Mouse (Mus musculus): ENCODE data around the gene Ifi47. TPM values are rescaled to one million over a fixed set of nuclear protein-coding genes. Genes with fewer than 3 reads are reported as not detected.
"Not testable (repeated sequence)": the region's sequence is repeated elsewhere in the genome, so short reads cannot be mapped to it uniquely, and the experiment has no call there.

Ifi47 gene
- polyA plus RNA-seq (2017; shearing (Covaris generic)), result 100 to 1,000 TPM; 473 to 495 TPM

DNA sequence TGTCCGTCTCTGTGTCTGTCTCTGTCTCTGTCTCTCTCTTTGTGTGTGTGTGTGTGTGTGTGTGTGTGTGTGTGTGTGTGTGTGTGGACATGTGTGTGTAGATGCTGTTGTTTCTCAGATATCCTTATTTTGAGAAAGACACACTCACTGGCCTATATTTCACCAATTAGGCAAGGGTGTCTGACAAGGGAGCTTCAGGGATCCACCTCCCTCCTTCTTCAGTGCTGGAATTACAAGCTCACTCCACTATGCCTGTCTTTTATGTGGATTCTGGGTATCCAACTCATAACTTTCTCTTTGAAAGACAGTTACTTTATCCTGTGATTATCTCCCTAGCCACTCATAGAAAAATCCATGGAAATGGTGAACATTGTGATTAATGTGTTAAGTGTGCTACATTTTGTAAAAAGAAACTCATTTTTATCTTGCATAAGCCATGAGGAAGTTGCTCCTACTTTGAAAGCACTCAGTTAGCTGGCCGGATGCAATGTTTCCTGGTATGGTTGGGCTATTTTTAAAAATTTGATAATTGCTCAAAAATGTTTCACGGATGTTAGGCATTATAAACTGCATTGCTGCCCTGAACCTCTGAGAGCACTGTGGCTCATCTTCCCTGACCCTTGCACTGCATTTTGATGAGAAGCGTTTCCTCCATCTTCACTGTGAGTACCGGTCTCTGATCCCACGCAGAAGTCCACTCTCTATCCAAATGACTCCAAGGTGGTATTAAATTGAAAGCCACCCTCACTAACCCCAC lies at the start of gene Ifi47:
Ifi47 (plus strand) TSS at position 587 of the 757 bp plus-strand sequence.
- peak; percentile 72 for ATAC-seq

DNA sequence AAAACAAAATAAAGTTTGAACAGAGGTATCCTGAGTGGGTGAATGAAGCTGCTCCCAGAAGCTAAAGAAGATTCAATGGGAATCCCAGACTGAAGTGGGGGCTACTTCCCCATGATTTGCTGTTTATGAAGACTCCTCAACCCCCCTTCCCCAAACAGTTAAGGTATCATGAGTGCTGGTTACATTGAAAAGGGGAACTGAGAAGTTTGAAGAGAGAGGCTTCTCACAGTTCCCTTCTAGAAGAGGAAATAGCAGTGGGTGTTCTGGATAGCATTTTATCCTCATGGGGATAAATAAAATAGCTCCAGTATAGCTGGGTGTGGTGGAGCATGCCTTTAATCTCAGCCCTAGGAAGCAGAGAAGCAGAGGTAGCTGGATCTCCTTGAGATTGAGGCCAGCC lies 26.3 kb upstream of the Ifi47 start:
- not testable (repeated sequence) for ATAC-seq

DNA sequence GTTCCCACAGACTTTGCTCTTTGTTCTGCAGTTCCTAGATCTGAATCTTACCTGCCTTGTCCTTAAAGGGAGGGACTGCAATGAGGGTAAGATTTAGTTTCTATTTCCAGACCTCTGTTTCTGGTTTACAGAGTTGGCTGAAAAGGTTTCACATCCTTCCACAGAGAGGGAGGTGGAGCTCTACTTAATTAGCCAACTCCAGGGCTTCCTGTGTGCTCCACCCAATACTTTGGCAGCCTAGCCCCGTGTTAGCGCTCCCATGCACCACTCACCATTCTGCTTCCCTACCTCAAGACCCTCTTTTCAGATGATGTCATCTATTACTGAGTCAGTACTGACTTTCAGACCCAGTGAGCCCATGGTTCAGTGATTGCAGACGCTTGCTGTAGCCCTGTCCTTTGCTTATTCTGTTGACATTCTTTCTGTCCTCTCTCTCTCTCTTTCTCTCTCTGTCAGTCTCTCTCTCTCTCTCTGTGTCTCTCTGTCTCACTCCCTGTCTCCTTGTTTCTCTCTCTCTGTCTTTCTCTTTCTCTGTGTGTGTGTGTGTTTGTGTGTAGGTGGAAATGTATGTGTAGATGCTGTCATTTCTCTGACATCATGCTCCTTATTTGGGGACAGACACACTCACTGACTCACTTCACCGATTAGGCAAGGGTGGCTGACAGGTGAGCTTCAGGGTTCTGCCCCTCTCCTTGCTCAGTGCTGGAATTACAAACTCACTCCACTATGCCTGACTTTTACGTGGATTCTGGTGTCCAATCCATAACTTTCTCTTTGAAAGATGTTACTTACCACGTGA lies 25.1 kb upstream of the Ifi47 start, which contains the start of gene 9930111J21Rik2:
9930111J21Rik2 (minus strand) TSS at position 150 of the 799 bp plus-strand sequence.
- peak; percentile 78 for ATAC-seq

DNA sequence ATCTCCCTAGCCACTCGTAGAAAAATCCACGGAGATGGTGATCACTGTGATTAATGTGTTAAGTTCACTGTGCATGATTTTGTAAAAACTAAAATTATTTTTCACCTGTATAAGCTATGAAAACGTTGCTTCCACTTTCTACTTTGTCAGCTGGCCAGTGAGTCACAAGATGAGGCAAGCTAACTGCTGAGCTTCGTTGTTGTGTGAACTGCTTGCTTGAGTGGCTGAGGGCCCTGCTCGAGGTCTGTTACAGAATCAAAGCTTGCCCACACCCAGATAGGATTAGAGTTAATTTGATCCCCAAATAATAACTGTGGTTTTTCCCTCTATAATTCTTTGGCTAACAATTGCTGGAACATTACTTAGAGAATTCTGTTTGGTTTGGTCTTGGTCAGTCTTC lies 24.5 kb upstream of the Ifi47 start:
- peak; percentile 19 for ATAC-seq

DNA sequence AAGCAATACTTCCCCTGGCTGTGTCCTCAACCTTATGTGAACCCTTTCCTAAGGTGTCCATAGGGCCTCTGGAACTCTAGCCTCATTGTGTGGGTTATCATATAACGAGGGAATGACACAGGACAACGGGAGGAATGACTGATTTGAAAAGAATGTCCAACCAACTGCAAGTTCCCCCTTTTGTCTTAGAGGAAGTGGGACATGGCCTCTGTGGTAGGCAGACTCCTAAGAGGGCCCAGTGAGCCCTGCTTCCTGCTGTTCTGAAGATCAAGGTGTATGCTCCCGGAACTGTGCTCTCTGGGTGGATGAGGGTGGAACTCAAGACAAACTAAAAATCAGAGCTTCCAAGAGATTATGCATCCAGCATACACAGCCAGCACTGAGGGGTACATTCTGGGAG lies 16.3 kb upstream of the Ifi47 start:
- ATAC-seq, result peak; percentile 26

DNA sequence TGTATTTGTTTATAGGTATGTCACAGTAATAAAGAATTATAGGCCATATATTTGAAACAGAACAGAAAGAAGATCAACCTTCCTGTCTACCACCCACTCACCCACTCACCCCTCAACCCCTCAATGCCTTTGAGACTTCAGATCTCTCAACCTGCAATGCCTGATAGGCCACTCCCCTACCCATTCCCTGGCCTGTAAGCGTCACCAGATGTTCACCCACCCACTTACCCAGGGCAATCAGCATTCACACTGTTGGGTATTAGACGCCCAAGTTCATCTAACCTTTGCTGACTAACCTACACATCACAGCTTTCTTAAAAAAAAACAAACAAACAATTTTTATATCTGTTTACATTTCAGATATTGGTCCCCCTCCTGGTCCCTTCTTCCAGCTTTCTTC lies 14.5 kb upstream of the Ifi47 start:
- ATAC-seq, result peak; percentile 80

DNA sequence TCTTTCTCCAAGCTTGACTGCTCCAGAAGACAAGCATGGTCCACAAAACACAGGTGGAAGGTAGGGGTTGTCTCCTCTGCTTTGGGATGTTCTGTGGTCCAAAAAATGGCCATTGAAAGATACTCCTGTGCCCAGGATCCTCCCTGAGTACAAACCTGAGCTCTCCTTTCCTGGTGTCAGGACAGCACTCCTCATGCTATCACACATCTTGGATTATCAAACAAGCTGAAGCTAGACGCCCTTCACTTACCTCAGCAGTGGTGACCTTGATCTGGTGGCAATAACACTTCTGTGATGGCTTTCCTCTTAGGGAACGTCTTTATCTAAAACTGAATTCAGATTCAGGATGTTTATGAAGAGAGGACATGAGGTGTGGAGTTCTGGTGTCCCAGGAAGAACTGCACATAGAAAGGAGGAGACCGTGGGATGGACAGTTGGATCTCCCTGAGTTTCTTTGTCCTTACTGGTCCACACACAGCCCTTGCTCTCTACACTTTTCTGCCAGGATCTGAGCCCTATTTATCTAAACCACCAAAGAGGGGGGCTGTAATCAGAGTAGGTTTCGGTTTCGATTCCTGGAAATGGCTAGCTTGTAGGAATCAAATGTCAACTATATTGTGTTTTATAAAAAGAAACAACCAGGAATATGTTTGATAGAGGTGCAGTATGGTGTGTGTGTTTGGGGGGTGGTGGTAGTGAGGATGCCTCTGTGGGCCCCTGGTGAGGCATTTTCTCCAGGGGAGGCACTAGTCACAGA lies 12.5 kb upstream of the Ifi47 start, which contains the start of gene Tgtp2:
Tgtp2 (minus strand) TSS at position 494 of the 757 bp plus-strand sequence.
- ATAC-seq, result peak; percentile 32

DNA sequence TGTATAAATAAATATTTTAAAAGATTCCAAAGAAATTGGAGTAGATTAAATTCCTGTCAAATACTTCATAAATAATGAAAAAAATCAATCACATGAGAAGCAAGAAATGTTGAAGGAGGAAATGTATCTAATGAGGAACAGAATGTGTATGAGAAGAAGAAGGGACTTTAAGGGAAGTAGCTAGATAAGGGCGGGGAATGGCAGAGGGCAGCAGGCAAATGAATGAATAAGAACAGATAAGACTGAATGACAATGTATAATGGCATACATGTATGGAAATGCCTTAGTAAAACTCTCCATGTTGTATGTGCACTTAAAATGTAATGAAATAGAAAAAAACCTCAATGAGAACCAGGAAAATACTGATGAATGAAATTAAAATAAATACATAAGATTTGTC lies 8.0 kb upstream of the Ifi47 start:
- ATAC-seq, result no peak

DNA sequence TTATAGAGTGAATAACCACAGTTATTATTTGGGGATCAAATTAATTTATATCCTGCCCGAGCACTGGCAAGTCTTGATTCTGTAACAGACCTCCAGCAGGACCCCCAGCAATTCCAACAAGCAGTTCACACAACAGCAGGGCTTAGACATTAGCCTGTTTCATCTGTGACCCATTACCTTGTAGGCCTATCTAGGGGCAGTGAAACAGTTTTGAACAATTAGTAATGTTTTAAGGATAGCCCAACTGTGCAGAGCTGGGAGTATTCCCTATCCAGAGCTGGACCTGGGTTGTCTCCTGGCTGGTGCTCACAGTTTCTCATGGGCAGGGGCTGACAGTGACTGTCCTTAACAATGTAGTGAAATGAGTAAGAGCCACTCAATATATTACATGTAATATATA lies 625 bp downstream of the Ifi47 start:
- no peak for ATAC-seq

DNA sequence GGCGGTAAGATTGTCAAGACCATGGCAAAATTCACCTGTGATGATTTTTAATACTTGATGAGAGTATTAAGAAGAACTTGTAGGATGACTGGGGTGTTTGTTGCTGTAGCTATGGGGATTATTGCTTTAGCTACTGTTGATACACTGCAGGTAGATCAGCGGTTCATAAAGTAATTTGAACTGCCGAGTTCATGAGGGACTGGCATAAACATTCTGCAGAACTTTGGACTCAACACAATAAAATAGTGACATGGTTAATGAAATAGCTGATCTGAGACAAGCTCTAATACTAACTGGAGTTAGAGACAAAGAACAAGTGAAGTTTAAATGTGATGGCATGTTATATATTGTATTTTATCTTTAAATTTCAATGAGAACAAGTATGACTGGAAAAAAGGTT lies 2.3 kb downstream of the Ifi47 start:
- no peak for ATAC-seq

DNA sequence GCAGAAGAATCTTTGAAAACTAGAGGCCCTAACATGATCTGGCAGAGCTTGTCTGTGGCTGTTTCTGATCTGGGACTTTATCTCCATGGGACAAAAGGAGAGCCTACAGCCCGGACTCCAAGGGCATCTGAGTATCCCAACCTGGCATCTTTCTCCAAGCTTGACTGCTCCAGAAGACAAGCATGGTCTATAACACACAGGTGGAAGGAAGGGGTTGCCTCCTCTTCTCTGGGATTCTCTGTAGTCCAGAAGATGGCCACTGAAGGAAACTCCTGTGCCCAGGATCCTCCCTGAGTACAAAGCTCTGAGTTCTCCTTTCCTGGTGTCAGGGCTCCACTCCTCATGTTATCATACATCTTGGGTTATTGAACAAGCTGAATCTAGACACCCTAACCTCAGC lies 4.2 kb downstream of the Ifi47 start:
- ATAC-seq, result no peak

DNA sequence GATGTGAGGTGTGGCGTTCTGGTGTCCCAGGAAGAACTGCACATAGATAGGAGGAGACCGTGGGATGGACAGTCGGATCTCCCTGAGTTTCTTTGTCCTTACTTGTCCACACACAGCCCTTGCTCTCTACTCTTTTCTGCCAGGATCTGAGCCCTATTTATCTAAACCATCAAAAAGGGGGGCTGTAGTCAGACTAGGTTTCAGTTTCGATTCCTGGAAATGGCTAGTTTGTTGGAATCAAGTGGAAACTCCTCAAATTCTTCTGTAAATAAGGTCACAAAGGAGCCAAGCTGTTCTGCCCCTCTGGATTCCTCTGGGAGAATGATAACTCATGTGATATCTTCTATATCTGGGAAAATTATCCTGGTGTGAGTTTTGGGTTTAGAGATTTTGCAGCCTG lies 5.0 kb downstream of the Ifi47 start:
- ATAC-seq, result no peak

DNA sequence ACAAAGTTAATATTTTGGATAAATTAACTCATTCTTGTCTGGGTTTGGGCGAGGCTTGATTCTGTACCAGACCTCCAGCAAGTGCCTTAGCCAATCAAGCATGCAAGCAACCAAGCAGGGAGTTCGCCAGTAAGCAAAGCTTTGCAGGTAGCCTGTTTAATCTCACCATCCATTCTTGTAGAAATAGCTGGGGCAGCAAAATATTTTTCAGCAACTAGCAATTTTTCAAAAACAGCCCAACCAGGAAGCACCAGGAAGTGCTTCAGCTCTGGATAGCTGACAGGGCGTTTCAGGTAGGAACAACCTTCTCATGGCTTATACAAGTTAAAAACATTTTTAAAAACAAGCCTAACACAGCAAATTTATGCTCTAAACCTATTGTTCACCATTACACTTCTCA lies 5.5 kb downstream of the Ifi47 start:
- ATAC-seq, result no peak

DNA sequence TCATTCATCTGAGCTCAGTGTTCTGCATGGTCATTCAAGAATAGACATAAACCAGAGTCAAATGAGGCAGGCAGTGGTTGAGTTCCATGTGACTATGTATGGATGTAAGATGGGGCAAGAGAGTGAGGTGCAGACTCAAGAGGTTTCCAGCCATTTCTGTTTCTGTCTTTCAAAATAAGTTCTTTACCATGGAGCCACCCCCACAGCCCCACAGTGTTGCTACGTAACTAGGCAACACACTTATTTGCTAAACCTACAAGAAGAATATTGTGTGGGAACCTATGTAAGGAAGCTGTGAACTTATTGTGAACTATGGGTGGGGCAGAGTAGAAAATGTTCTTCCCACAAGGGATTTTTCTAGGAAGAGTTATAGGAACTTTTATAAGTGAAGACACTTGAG lies 6.8 kb downstream of the Ifi47 start:
- peak; percentile 20 for ATAC-seq

DNA sequence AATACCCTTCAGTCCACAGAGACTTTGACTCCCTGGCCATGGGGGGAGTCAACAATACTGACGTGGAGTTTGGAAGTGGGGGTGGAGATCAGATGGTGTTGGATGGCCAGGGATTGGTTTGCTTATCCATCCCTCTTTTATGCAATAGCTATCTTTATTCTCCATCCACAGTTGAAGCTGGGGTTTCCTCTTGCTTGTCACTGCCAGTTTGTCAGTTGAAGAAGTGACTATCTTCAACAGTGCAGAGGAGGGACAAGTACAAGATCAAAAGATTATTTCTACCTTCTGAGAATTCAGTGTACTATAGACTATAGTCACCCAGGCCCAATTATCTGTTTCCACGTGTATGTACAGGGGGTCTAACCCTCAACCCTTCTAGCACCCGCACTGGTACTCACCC lies 7.4 kb downstream of the Ifi47 start:
- no peak for ATAC-seq

DNA sequence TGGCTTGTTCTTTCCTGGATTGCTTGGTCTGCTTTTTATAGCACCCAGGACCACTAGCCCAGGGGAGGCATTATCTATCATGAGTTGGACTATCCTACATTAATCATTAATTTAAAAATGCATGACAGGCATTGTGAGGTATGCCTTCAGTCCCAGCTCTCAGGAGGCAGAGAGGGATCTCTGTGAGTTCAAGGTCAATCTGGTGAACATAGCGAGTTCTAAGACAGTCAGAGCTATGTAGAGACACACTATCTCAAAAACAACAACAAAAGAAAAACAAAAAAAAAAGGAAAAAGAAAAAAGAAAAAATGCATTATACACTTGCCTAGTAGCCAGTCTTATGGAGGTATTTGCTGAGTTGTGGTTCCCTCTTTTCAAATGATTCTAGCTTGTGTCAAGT lies 8.0 kb downstream of the Ifi47 start:
- ATAC-seq, result no peak

DNA sequence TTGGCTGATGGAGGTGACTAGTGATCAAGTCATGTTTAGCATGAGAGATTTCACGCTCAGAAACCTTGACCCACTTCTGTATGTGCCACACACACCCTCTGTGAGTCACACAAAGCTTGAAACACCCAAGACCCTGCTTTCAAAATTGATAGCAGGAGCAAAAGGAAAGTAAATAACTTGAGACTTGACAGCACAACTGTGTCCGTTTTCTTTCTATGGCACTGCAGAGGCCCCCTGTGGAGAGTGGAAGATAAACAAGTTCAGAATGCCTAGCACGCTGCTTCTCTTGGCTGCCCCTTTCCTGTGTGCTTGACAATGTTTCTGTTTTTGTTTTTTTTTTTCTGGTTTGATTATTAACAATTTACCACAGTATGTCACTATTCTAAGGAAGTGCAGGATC lies 8.5 kb downstream of the Ifi47 start:
- ATAC-seq, result peak; percentile 41

DNA sequence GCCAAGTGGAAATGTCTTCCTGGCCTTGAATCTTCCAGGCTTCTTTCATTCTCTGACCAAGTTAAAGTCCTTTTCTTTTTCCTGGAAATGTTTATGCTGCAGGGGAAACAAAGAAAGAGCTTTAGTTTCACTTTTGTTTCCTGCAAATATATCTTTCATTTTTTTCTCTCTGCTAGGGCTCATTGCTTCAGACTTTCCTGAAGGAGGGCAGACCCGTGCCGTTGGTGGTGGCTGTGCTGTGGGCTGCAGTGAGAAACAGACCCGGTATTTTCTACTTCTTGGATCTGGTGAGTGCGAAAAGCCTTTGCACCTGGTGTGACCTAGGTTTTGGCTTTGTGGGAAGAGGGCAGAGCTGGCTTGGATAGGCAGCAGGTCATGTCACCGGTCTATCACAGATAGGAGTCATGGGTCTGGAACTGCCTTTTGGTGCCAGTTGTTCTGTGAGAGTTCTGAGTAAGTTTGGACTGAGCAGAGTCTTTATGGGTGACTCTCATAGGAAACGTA lies 10.5 kb downstream of the Ifi47 start:
- peak; percentile 18 for ATAC-seq

DNA sequence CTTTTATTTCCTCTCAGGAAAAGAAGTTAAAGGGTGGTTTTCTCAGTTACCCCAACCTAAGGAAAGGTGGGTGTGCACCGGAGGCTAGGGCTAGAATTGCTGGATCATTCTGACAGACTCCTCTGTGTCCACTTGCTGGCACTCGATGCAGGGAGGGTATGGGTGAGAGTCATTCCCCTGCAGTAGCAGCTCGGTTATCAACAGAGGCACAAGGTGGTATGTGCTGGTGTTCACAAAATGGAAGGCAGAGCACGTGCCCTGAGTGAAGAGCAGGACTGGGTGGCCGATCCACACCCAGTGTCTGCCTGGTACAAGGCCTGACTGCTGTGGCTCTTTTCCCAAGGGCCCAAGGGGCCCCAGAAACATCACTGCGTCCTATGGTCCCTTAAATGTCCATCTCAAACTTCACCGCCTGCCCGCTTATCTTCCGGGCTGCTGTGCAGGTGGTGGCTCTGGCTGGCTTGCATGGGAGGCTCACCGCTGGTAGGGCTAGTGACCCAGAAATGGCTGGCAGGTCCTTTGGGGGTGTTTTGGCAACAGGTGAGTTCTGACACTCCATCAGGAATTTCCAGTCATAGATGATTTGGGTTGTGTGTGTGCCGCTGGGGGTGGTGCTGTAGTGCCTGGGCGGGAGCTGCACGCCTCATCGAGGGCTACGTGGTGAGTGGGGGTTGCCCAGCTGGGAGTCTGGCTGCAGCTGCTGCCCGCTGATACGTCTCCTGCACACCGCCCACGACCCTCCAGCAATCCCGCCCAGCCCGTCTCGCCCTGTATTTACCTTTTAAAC lies 11.6 kb downstream of the Ifi47 start:
- ATAC-seq, result peak; percentile 24

DNA sequence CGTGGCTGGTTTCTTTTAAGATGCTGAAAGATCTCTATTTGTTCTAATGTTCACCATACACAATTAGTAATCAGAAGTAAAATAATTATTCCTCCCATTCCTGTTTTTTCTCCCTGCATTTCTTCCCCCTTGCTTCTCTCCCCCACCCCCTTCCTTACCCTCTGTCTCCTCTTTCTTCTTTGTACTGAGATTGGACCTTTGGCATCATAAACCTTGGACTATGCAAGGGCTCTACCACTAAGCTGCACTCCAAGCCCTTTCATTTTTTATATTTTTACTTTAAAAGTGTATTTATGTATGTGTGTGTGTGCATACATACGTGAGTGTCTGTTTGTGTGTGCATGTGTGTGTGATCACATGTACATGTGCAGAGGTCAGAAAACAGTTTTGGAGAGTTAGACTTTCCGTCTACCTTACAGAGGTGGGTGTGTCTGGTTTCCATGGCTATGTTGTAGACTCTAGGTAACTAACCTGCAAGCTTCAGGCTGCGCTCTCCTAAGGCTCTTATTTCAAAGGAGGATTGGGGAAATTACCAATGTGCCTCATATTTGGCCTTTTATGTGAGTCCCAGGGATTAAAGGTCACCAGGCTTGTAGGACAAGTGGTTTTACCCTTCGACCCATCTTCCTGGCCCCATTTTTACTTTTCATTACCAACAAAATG lies 12.7 kb downstream of the Ifi47 start:
- ATAC-seq, result no peak

DNA sequence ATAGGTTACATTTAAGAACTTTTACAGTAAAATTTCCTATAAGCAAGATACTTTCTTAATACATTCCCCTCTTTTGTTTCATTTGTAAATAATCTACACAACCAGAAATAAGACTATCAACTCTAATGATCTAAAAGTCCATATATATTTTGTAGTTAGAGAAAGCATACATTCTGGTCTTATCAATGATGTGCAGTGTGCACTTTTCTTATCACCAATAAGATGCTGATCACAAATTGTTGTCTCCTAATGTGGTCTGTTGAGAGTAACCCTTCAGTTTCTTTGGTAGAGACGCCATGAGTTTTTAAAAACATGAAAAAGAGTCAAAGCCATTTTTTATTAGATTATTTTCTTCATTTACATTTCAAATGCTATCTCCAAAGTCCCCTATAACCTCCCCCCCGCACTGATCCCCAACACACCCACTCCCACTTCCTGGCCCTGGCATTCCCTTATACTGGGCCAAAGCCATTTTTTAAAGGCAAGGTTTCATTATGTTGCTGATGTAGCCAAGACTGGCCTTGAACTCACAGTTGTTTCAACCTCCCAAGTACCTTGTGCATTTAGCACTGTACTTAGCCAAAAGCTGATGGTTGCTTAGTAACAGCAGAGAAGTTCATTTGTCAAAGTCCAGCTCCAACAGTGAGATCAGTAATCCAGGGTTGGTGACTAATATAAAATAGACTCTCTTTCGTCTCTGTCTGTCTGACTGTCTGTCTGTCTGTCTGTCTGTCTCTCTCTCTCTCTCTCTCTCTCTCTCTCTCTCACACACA lies 13.5 kb downstream of the Ifi47 start:
- no peak for ATAC-seq
